Mouse (Mus musculus): ENCODE data around the gene Cdk10. TPM values are rescaled to one million over a fixed set of nuclear protein-coding genes. Genes with fewer than 3 reads are reported as not detected.
A peak's percentile ranks its signal among the peaks of the same experiment; 100 is the strongest.
"Not testable (repeated sequence)": the region's sequence is repeated elsewhere in the genome, so short reads cannot be mapped to it uniquely, and the experiment has no call there.

Cdk10 gene
- total RNA-seq, 2 experiments from 2014 or later: 71.2 to 75.6 TPM

- DNase-seq (ENCODE audit: low spot score in 2 of 2): no peak
- intact Hi-C loops (cut with DNase I): no loop called here
Measured at GRCm38 (mm10) chr8:123255170-123255569, 30.5 kb downstream of the Cdk10 start.

DNA sequence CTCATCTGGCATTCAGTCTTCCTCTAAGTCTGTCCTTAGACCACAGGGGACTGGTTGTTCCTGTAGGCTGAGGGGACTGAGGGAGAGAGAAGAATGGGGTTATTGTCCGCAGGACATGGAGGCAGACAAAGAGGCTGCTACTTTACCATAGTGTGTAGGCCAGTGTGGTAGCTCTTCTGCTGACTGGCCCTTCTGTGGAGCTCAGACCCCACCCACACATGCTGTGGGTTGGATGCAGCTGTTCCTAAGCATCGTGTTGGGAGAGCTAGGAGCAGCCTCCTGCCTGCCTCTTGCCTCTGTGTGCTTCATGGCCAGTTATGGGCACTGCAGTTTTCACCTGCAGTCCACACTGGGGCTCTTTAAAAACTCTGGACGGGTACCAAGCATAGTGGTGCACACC is 32.5 kb downstream of the Cdk10 start:
- peak in 1 of 2 experiments; percentile 37 for DNase-seq (ENCODE audit: low spot score in 2 of 2)
- intact Hi-C loops (cut with DNase I): no loop called here

- DNase-seq (ENCODE audit: low spot score in 2 of 2); intact Hi-C loops (cut with DNase I): not testable (repeated sequence)
Measured at GRCm38 (mm10) chr8:123257593-123257992, 33.0 kb downstream of the Cdk10 start.

DNA sequence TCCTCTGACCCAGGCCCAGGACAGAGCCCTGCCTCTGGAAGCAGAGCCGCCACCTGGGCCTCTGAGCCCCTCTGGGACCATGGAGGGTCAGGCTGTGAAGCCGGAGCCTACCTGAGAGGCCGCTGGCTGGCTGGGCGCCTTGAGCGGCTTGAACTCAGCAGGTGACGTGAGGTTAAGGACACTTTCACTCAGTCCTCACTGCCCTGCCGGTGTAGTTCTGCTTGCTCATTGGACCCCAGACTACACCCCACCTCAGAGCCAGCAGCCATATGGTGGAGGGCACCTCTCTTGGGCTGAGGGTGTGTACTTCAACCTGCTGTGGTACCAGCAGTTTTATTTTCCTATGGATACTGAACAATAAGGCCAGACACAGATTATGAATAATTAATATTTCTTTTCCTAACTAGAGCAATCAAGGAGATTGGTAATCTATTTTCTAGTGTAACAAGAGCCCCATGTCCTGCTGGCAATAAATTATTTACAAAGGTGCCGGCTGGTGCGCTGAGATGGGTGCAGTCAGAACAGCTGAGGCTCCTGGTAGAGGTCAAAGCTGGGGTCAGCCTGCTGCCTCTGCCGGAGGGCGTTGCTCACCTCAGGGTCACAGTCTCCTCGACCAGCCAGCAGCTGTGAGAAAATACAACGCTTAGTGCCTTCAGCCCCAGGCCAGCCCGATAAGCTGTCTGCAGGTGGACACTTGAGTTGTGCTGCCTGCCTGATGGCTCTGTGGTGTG is 43.4 kb downstream of the Cdk10 start:
- intact Hi-C loops (cut with DNase I): no loop called here
- DNase-seq (ENCODE audit: low spot score in 2 of 2): no peak

- no peak for DNase-seq (ENCODE audit: low spot score in 2 of 2)
- intact Hi-C loops (cut with DNase I): no loop called here
Measured at GRCm38 (mm10) chr8:123271147-123271546, 46.5 kb downstream of the Cdk10 start.

DNA sequence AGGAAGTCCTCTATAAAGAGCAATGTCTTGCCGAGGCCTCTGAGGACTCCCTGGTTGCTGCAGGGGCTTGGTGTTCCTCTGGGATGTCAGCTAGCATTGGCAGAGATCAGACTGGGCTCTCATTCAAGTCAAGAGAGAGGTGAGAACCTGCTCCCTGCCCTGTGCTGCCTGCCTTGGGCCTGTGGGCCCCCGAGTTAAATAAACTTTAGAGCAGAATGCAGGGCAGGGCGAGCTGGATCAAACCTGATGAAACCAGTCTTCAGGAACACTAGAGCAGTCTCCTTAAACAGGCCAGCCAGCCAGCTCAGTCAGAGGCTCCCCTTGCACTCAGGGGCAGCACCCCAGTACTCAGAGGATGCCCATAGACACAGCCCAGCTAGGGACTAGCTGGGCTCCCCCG is 47.3 kb downstream of the Cdk10 start:
- intact Hi-C loops (cut with DNase I): no loop called here
- no peak for DNase-seq (ENCODE audit: low spot score in 2 of 2)

GRCm38 (mm10) chr8:123274447-123274846 is 49.8 kb downstream of the Cdk10 start:
- intact Hi-C loops (cut with DNase I): no loop called here
- DNase-seq (ENCODE audit: low spot score in 2 of 2): no peak

DNA sequence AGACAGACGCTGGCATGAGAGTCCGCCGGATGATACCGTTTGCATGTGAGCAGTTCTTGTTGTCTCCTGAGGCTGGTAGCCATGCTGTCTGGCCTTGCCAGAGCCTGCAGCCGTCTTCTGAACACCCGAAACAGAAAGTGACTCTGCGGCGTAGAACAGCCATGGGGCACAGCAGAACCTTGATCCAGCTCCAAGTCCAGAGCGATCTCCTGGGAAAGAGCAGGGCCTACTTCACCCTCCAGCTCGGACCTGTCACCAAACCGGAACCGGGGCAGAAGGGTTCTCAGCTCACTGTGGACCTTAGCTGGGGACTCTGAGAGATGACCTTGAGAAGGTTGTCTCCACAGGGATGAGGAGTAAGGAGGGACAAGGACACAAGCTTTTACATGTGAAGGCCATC is 50.5 kb downstream of the Cdk10 start:
- intact Hi-C loops (cut with DNase I): no loop called here
- no peak for DNase-seq (ENCODE audit: low spot score in 2 of 2)

DNA sequence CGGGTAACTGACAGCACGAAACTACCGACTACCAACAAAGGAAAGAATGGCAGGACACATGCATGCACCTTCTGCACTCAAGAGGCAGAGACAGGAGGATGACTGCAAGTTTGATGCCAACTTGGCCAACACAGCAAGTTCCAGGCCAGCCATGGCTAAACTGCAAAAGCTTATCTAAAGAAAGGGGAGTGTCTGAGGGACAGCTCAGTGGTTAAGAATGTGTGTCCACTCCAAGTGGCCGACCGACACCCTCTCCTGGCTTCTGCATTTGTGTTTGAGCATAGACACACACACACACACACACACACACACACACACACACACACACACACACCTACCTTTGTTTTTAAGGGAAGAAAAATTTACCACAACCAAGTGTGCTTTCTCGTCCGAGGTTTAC is 53.8 kb downstream of the Cdk10 start:
- intact Hi-C loops (cut with DNase I): no loop called here

DNA sequence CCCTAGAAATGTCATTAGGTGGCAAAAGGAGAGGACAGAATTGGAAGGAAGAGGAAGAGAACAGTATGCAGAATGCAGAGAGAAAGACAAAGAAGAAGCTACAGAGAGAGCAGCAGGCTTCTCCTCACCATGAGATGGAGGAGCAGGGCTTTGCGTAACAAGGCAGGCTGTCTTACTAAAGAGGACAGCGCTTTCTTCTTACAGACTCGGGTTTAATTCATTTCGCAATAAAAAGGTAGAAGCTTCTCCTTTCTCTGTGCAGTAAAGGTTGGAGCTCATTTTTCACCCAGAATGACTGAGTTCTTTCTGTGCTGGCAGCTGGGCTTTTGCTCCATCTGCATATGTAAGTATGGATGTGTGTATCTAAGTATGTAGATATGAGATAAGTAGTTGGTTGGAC is 55.2 kb downstream of the Cdk10 start:
- no peak for DNase-seq (ENCODE audit: low spot score in 2 of 2)
- intact Hi-C loops (cut with DNase I): no loop called here

More for the DNA sequence above, 53.8 kb downstream of the Cdk10 start:
- DNase-seq (ENCODE audit: low spot score in 2 of 2): no peak

DNA sequence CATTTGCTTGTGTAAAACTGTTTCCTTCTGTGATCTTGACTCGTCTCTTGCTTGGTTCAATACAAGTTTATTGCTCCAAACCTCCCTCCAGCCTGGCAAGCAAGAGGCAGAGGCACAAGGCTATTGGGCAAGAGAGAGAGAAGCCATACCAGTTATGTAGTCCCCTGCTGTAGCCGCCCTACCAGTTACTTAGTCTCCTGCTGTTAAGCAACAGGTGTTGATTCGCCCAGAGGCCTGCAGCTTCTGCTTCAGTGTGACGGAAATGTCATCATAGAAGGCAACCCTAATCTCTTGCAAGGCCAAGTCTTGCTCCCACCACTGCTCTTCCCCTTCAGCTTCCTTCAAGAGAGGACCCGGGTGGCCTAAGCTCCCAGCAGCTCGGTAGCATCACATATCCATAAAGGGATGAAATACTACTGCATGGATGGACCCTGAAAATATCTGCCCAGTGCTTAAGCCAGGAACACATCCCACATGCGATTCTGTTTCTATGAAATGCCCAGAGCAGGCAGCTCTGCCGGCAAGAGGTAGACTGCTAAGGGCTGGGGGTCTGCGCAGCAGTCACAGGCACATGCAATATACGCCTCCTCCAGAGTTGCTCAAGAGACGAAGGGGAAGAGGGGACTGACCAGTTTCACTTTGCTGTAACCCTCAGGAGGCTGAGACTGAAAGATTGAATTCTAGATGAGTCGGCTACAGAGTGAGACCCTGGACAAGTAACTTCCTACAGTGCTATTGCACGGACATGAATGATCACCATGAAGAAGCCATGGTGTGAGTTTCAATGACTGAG is 55.9 kb downstream of the Cdk10 start:
- intact Hi-C loops (cut with DNase I): no loop called here
- DNase-seq (ENCODE audit: low spot score in 2 of 2): no peak

Other genes starting within 250 kb of the Cdk10 start
- 100 to 1,000 TPM; 146 to 151 TPM for gene Ankrd11, start 182.6 kb upstream of the Cdk10 start, total RNA-seq (2021)
- gene Spg7, start 161.9 kb upstream of the Cdk10 start, total RNA-seq (2021): 10 to 100 TPM; 69.0 to 69.4 TPM
- gene Rpl13, start 122.5 kb upstream of the Cdk10 start, total RNA-seq (2021): 100 to 1,000 TPM; 356 to 384 TPM
- gene Cpne7, start 107.5 kb upstream of the Cdk10 start, total RNA-seq (2021): 10 to 100 TPM; 55.0 to 77.7 TPM
- under 1 TPM in 1 of 2 experiments, not detected in 1; 0.59 TPM for gene Sult5a1, start 66.5 kb upstream of the Cdk10 start, total RNA-seq (2021)
- gene Dpep1, start 38.6 kb upstream of the Cdk10 start, total RNA-seq (2021): not detected
- 100 to 1,000 TPM in 1 of 2 experiments, 10 to 100 TPM in 1; 99.0 to 108 TPM for gene Chmp1a, start 12.1 kb upstream of the Cdk10 start, total RNA-seq (2021)
- gene Spata33, start 12.0 kb upstream of the Cdk10 start, total RNA-seq (2021): 10 to 100 TPM in 1 of 2 experiments, 1 to 10 TPM in 1; 7.1 to 10.2 TPM
- gene Spata2l, start 11.4 kb downstream of the Cdk10 start, total RNA-seq (2021): 100 to 1,000 TPM; 125 to 142 TPM
- 10 to 100 TPM; 20.4 to 20.9 TPM for gene Zfp276, start 29.4 kb downstream of the Cdk10 start, total RNA-seq (2021)
- gene Vps9d1, start 29.5 kb downstream of the Cdk10 start, total RNA-seq (2021): 10 to 100 TPM; 60.2 to 71.8 TPM
- gene Fanca, start 93.7 kb downstream of the Cdk10 start, total RNA-seq (2021): 1 to 10 TPM; 4.1 to 6.5 TPM
- 10 to 100 TPM; 16.3 to 17.1 TPM for gene Spire2, start 107.9 kb downstream of the Cdk10 start, total RNA-seq (2021)
- gene Tcf25, start 148.9 kb downstream of the Cdk10 start, total RNA-seq (2021): 100 to 1,000 TPM; 541 to 593 TPM
- under 1 TPM in 1 of 2 experiments, not detected in 1; 0.09 TPM for gene Mc1r, start 182.3 kb downstream of the Cdk10 start, total RNA-seq (2021)
- 100 to 1,000 TPM; 691 to 709 TPM for gene Tubb3, start 186.6 kb downstream of the Cdk10 start, total RNA-seq (2021)
- gene Def8, start 198.7 kb downstream of the Cdk10 start, total RNA-seq (2021): 10 to 100 TPM; 76.1 to 76.7 TPM

Measured in left cerebral cortex, postnatal 14 days (tissue).